Mouse (Mus musculus): ENCODE data around the gene Rtkn.
"Not testable (repeated sequence)": the region's sequence is repeated elsewhere in the genome, so short reads cannot be mapped to it uniquely, and the experiment has no call there.

Gene Rtkn

DNA sequence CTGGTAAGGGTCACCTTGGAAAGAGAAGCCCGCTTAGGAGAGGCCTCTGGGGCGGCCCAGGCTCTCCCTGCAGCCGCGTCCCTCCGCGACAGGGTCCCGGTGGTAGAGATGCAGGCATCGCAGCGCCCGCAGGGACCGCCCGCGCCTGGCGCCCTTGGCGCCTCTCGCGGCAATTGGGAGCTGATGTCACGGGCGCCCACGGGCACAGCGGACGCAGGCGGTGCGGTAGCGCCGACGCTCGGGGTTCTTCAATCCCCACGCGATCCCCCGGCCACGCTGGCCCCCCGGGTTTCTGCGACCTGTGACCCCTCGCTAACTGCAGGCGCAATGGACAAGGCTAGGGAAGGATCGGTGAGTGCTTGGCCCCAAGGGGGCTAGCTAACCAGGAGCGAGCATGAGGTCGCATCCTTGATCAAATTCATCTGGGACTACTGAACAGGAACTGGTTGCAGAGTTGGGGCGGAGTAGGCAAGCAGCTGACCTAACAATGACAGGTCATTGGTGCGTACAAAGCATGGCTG, 7.0 kb downstream of the Rtkn start:
- no peak for DNase-seq

DNA sequence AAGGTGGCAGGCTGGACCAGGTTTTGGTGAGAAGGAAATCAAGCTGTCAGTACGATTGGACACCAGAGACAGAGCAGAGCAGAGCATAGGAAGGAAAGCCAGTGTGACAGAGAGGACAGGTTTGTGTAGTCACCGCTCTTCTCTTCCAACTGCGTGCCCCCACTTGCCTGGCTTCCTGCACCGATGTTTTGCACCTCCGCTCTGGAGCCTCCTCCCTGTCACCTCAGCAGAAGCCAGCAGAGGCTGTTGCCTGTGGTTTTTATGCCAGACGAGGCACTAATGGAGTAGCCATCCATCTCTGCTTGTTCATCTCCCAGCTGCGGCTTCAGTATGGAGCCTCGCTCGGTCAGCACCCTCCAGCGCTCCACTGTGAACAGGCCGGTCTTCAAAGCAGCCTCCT, 7.6 kb downstream of the Rtkn start:
- DNase-seq, result no peak

DNA sequence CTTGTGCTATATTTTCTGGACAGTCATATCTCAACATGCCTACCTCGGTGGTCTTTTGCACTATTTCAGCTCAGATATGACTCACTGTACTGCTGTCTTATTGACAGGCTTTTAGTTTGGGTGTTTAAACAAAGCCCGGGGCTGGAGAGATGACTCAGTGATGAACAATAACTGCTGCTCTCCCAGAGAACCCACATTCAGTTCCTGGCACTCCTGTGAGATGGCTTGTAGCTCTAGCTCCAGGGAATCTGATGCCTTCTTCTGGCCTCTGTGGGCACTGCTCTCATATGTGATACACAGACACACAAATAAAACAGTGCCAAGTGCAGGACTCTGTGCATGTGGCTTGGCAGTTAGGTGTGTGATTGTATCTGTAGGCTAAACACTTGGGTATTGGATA, 9.9 kb downstream of the Rtkn start:
- DNase-seq, result no peak

DNA sequence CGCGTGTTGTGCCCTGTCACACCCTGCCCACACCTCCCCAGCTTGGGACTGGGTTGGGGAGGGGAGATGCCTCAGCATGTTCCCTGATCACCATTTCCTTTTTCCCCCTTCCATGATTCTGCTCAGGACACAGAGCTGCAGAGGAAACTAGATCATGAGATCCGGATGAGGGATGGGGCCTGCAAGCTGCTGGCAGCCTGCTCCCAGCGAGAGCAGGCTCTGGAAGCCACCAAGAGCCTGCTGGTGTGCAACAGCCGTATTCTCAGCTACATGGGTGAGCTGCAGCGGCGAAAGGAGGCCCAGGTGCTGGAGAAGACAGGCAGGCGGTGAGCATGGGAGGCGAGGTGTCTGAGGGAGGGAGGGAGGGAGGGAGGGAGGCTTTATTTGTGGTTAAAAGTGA, 10.5 kb downstream of the Rtkn start:
- DNase-seq, result no peak

DNA sequence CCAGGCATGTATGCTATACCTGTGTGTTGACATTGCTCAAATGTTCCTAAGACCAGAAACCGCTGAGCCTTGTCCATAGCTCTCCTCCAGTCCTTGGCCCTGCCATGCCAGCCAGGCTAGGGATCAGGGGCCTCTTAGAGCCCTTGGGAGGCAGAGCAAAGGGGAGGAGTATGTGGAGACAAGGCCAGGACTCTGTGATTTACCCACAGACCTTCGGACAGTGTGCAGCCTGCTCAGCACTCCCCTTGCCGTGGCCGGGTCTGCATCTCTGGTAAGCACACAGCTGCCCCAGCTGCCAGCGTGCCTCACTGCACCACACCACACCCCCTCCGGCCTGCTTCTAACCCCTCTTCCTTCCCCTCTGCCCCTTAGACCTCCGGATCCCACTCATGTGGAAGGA, 12.0 kb downstream of the Rtkn start:
- DNase-seq, result no peak

DNA sequence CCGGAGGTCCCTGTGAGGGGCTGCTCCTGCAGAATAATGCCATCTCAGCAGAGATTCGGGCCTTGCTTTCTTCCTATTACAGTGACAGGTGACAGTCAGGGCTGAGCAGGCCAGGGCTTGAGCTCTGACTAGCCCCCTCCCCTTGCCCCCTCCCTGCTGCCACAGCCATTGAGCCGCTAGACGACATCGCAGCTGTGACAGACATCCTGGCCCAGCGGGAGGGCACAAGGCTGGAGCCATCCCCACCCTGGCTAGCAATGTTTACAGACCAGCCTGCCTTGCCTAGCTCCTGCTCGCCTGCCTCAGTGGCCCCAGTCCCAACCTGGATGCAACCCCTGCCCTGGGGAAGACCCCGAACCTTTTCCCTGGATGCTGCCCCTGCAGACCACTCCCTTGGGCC, 16.5 kb downstream of the Rtkn start:
- DNase-seq, result no peak

DNA sequence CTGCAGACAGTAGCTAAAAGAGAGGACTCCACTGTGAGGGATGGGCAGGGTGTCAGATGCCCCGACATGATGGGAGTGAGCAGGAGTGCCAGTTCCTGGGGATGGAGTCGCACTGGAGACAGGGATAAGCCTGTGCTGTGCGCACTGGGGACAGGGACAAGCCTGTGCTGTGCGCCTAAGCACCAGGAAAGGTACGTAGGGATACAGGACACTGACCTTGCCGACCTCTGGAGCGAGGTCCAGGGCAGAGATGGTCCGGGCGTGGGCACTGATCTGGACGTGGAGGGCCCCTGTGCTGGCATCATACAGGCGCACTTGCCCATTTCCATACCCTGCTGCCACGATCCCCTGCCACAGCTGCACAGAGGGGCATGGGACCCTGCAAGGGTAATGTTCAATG, 17.8 kb downstream of the Rtkn start:
- no peak for DNase-seq

DNA sequence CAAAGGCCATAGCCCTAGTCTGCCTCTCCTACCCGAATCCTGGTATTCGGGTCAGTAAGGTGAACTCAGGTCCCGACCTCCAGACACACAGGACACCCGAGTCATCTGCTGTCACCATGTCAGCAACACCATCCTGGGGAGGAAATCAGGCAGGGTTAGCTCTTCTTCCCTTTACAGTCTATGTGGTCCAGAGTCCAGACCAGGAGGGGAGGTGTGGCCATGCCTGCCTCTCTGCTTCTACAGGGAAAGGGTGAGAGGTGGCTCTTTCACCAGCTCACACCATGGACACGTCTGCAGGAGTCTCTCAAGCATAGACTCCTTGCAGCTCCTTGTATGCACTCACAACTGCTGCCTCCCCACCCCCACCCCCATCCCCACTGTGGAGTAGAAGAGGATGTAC, 18.2 kb downstream of the Rtkn start:
- DNase-seq, result no peak

DNA sequence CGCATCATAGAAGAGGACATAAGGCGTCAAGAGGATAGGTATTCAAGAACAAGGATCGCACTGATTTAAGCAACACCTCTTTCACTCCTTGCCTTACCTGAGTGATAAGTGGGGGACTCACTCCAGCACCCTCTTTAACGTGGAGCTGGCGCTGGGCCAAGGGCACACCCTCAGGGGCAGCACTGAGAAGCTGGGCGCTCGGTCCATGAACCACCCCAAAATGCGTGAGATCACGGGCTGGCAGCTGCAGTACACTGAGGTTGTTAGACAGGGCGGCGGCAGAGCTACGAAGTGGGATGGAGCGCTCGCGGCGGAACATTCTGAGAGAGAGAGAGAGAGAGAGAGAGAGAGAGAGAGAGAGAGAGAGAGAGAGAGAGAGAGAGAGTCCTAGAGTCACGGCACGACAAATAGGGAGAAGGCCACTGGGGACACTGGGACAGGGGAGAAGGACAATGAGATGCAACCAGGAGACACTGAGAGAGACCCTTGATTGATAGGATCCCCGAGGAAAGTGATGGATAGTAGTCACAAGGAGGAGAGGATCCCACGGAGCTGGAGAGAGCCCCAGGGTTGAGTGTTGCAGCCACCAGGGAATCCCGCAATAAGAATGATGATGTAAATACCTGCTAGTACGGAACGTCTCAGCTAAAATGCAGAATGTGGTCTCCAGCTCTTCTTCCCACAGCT, 20.4 kb downstream of the Rtkn start:
- DNase-seq, result no peak

DNA sequence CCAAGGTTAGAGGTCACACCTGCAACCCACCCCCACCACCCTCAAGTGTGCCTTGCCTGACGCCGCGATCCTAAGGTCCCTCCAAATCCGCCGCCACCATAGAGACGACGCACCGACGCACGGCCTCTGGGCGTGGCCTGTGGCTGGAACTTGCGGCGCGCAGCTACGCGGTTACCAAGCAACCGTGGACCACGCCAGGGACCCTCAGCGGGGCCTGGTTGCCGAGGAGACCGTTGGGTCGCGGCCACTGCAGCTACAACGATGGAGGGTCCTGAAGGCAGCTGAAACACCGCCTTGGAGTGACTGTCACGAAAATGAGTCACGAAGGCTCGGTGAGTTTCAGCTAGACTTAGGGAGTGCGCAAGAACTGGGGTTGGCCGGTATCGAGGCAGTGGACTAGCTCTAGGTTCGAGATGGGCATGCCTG, 21.0 kb downstream of the Rtkn start, which contains the start of the genes Wdr54 and 1700003E16Rik:
Wdr54 (minus strand) TSS at position 139 of the 426 bp plus-strand sequence.
1700003E16Rik (plus strand) TSS at position 146 of the 426 bp plus-strand sequence.
- DNase-seq, result peak; percentile 61

DNA sequence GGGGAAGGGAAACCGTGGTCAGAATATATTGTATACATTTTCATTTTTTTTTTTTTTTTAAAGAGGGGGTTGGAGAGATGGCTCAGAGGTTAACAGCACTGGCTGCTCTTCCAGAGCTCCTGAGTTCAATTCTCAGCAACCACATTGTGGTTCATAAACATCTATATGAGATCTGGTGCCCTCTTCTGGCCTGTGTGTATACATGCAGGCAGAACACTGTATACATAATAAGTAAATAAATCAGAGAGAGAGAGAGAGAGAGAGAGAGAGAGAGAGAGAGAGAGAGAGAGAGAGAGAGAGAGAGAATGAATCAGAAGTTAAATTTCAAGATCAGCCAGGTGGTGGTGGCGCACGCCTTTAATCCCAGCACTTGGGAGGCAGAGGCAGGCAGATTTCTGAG, 24.2 kb downstream of the Rtkn start:
- not testable (repeated sequence) for DNase-seq

DNA sequence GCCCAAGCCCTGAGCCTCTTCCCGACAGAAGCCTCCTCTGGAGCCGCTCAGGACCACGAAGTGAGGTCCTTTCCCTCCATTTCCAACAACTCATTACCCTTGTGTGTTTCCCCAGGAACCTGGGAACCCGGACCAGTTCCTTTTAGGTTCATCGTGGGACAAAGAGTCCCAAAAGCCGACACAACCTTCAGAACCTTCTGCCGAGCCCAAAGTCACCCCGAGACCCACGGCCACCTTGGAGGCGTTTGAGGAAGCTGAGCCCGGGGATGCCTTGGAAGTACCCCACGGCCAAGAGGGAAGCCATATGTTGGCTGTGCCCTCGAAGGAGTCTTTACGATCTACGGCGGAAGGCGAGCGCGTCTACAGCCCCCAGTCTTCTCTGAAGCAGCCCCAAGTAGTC, 26.2 kb downstream of the Rtkn start:
- no peak for DNase-seq

DNA sequence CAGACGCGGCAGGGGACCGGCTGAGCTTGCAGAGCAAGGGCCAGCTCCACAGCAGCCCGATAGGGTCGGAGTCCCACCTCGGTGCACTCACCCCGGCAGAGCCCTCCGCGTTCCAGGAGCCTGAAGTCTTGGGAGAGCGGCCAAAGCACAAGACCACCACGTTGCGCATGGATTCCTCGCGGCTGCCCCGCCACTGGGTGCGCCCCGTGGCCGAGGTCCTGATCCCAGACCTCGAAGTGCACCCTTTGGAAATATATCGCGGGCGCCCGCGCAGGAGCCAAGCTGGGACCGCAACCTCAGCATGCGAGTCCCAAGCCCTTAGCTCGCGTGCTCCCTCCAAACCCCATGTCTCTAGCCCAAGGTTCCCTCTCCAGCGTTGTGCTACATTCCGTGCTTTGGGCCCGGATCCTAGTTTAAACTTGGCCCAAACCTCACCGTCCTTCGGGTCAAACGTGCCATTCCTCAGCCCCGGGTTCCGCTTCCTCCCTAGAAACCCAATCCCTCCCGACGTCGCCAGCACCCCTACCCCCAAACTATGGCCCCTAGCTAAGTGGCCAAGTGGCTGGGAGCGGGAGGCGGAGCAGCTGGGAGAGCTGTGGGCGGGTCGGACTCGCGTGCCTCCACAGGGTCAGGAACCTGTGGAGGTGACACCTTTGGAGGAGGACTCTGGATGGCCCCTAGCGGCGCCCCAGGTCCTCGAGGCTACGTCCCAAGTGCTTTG, 26.8 kb downstream of the Rtkn start:
- peak; percentile 53 for DNase-seq

DNA sequence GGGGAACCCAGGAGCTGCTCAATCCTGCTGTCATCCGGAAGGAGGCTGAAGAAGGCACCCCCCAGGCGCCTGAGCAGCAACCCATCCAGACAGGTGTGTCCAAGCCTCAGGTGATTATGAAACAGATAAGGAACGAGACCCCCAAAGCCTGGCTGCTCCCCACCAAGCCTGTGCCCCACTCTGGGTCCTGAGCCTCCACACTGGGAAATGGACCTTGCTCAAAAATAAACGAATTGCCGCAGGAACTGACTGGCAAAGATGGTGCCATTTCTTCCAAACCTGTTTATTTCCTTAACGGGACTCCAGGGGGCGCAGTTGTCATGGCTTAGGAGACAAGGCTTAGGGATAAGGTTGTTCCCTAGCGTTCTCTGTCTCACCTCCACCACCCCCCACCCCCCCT, 27.4 kb downstream of the Rtkn start:
- DNase-seq, result peak; percentile 78

DNA sequence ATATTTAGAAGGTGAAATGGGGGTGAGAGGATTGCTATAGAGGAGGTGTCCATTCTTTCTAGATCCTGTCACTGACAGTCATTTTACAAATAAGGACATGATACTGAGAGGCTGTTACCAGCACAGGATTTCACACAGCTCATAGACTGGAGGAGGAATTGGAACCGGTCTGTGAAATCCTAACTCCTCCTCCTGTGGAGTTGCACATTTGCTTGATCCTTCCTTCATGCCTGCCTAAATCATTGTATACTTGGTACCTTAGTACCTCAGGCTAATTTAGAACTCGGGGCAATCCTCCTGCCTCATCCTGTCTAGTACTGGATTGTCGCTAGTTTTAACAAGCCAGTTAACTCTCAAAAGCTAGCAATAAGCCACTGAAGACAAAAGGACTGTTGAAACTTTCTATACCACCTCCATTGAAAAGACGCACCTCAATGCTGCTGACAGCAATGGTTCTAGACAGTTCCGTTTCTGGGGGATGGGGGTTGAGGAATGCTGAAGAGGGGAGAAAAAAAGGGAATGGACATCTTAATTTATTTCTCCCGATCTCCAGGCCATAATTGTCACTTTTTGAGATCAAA, 29.9 kb downstream of the Rtkn start:
- DNase-seq, result no peak

DNA sequence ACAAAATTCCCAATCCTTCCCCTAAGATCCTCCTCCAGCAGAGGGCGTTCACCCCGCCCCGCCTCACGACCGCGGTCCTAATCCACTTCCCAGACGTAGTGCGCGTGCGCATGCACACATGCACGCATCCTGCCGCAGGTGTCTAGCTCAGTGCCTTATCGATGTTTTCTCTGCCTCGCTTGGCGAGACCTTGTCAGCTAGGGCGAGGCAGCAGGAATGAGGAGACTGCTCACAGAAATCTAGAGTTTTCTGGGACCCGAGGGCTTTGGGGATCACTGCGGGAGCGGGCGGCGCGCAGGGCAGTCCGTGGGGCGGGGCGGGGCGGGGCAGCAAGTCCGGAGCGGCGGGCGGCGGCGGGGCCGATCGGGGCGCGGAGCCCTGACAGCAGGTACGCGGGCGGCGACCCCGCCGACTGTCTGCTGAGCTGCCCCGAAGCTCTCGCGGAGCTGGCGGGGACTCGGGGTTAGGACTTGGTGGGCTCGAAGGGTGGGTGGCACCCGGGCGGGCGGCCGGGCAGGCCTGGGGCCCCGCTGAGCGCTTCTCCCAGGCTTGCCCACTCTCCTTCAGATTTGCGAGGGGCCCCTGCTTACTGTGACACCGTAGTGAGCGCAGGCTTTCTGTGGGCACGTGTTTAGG, 30.5 kb downstream of the Rtkn start, which contains the start of gene Dctn1:
Dctn1 (plus strand) TSS at position 314 of the 636 bp plus-strand sequence.
- DNase-seq, result peak; percentile 95

DNA sequence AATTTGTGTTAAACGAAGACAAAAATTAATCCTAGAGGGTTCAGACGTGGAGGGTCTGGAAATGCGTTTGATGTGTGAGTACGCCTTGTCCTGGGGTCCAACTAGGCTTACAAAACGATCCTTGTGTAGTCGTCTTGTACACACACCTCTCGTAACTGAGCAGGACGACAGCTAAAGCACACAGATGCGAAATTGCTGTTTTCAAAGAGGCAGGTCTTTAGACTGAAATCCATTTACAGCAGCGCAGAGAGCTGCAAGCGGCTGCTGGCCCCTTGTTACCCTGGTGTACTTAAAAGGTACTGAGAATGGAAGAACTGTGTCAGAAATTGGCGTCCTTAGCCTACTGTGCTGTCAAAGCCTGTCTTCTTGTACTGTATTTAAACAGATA, 31.0 kb downstream of the Rtkn start:
- DNase-seq, result no peak

DNA sequence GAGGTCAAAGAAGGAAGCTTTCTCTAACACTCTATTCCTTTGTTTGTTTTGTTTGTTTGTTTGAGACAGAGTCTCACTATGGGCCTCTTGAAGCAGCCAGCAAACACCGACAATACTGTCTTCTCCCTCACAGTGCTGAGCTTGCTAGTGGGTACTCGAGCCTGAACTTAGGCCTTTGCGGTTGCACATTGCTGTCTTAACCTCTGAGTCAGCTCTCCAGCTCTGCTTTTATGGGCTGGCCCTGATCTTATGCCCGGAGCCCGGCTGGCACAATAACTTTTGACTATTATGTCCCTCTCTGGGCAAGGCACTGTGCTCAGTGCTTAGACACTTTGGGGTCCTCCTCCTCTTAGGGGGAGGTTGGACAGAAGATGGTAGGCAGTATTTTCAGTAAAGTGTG, 34.6 kb downstream of the Rtkn start:
- DNase-seq, result no peak

DNA sequence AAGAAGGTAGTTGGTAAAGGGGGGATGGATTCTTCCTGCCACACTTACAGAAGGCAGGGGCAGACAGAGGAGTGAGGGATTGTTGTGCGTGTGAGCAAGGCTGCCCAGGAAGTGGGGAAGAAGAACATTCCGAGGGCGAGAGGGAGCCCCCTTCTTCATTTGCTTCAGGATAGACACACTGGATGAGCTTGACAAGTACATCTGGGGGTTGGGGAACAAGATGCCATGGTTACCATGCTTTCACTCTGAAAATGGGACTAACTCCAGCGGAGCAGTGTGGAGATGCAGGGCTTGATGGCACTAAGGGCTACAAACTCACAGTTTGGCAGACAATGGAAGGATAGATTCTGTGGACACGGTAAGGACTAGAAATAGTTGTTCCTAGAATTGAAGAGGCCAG, 35.8 kb downstream of the Rtkn start:
- DNase-seq, result no peak

DNA sequence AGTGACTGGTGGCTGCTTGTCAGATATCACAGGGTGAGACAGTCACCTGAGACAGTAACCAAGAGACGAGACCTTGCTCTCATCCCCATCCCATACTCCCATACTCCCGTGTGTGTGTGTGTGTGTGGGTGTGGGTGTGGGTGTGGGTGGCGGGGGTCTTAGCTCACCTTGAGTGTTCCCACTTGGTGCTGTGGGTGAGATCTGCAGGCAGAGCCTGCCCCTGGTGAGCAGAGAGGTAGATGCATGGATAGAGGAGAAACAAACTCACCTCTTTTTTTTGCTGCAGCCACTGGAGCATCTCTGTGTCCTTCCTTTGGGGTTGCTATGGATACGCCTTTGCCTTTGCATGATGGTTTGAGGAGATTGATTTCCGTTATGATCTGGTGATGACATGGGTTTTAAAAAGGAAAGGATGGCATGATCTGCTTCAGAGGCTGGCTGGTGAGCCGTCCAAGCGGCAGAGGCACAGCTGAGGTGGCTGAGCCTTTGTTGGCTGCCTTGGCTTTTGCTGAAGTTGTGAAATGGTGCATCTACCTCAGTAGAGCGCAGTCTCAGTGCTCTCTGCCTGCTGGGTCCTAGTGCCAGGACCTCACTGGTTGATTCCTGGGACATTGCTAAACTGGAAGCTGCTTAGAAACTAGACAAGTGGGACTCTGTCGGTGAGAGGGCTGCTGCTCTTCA, 37.1 kb downstream of the Rtkn start:
- DNase-seq, result no peak

DNA sequence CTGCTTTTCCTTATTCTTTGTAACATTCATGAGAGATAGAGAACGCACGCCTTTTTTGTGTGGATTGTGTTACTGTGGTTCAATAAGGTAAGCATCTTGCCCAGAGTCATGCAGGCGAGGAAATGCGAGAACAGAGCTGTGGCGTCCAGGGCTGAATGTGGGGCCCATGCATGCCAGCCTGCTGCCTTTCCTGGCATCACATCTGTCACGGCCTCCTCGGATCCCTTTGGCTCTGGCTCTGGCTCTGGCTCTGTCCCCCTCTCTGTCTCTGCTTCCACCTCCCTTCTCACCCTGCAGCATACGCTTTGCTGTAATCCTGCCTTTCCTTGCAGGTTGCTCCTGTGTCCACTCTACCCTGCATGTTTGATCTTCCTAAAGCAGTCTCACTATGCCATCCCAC, 40.7 kb downstream of the Rtkn start:
- DNase-seq, result no peak

DNA sequence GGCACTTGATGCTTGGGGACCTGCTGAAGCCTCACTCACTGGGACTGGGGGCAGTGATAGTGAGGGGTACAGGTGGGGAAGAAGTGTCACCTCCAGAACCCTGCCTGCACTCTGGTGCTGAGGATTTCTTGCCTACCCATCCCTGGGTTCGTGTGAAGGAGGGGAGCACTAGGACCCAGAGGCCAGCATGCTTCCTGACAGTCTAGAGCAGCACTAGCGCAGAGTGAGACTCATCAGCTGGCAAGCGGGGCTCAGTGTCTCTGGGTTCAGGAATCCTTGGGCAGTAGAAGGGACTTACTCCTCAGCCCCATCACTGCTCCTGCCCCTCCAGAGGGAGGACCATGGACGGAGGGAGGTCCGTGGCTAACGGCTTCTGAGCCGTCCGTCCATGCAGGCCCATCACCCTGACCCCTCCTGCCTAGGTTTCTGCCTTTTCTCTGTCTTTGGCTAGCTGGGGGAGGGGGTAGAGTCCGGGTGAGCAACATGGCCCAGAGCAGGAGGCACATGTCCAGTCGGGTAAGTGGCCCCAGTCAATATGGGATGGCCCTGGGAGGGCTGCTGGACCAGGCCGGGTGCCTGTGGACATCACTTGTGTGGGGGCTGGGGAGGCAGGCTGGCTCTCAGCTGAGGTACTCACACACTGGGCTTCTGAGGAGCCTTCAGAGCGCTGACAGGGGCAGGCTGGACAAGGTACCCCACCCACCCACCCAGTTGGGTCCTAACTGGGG, 44.3 kb downstream of the Rtkn start:
- DNase-seq, result peak; percentile 62

Measured in cerebellum, adult 11 months (tissue).